Mouse (Mus musculus): Measurements from ENCODE around the gene Ssbp4.

Ssbp4 gene

GRCm38 (mm10) chr8:70607898-70608748, 549 bp downstream of the Ssbp4 start:
- CTCF ChIA-PET, result interaction anchor here (0.6 to 1.0 kb wide), 4 partner anchors 13 to 92 kb away, joined by 3 to 6 read pairs (median 4); no protein-coding TSS in a partner anchor

GRCm38 (mm10) chr8:70607603-70607897, 1.1 kb downstream of the Ssbp4 start:
- CTCF ChIA-PET, result interaction anchor here (0.7 to 1.0 kb wide), 2 partner anchors 31 to 63 kb away, joined by 3 to 5 read pairs; no protein-coding TSS in a partner anchor

- CTCF ChIA-PET, result interaction anchor here (0.5 kb wide), 1 partner anchor 1222 kb away, joined by 10 read pairs; no protein-coding TSS in a partner anchor
Measured at GRCm38 (mm10) chr8:70606780-70607602, 1.7 kb downstream of the Ssbp4 start.

GRCm38 (mm10) chr8:70605871-70606779, 2.5 kb downstream of the Ssbp4 start:
- CTCF ChIA-PET, result interaction anchor here (0.5 kb wide), 1 partner anchor 1221 kb away, joined by 10 read pairs; no protein-coding TSS in a partner anchor

GRCm38 (mm10) chr8:70604558-70604957, 4.1 kb downstream of the Ssbp4 start:
- CTCF ChIA-PET, result no interaction called here

GRCm38 (mm10) chr8:70602139-70602811, 6.4 kb downstream of the Ssbp4 start:
- CTCF ChIA-PET, result no interaction called here

GRCm38 (mm10) chr8:70601271-70601649, 7.4 kb downstream of the Ssbp4 start:
- CTCF ChIA-PET, result no interaction called here

GRCm38 (mm10) chr8:70600473-70601270, 8.0 kb downstream of the Ssbp4 start:
- CTCF ChIA-PET, result interaction anchor here (0.7 kb wide), 1 partner anchor 9 kb away, joined by 8 read pairs; no protein-coding TSS in a partner anchor

GRCm38 (mm10) chr8:70599507-70600290, 9.0 kb downstream of the Ssbp4 start:
- CTCF ChIA-PET, result interaction anchor here (0.7 kb wide), 1 partner anchor 12 kb away, joined by 4 read pairs; no protein-coding TSS in a partner anchor

- CTCF ChIA-PET, result interaction anchor here (0.7 kb wide), 1 partner anchor 13 kb away, joined by 4 read pairs; no protein-coding TSS in a partner anchor
Measured at GRCm38 (mm10) chr8:70598722-70599121, 9.9 kb downstream of the Ssbp4 start.

GRCm38 (mm10) chr8:70598283-70598682, 10.4 kb downstream of the Ssbp4 start:
- CTCF ChIA-PET, result interaction anchor here (0.6 kb wide), 1 partner anchor 12 kb away, joined by 3 read pairs; no protein-coding TSS in a partner anchor

GRCm38 (mm10) chr8:70597417-70598272, 11.0 kb downstream of the Ssbp4 start:
- CTCF ChIA-PET, result interaction anchor here (0.6 kb wide), 1 partner anchor 12 kb away, joined by 3 read pairs; no protein-coding TSS in a partner anchor

- CTCF ChIA-PET, result interaction anchor here (0.6 kb wide), 1 partner anchor 52 kb away, joined by 13 read pairs; no protein-coding TSS in a partner anchor
Measured at GRCm38 (mm10) chr8:70596775-70597416, 11.8 kb downstream of the Ssbp4 start.

- CTCF ChIA-PET, result interaction anchor here (0.6 kb wide), 1 partner anchor 51 kb away, joined by 13 read pairs; no protein-coding TSS in a partner anchor
Measured at GRCm38 (mm10) chr8:70596216-70596615, 12.5 kb downstream of the Ssbp4 start.

- CTCF ChIA-PET, result no interaction called here
Measured at GRCm38 (mm10) chr8:70595811-70596210, 12.9 kb downstream of the Ssbp4 start.

- CTCF ChIA-PET, result no interaction called here
Measured at GRCm38 (mm10) chr8:70594621-70595564, 13.8 kb downstream of the Ssbp4 start.

All from spleen, embryonic (tissue).